Mouse (Mus musculus) kidney, embryonic 14.5 days (tissue): ENCODE measurements around the gene Fam208b. TPM values are rescaled to one million over a fixed set of nuclear protein-coding genes. Genes with fewer than 3 reads are reported as not detected.

Experiments used
- polyA plus RNA-seq: library from polyadenylated mRNA; unstranded; fragments of >200 nt; fragmentation: Nextera tagmentation; extraction: Ambion mirVana; gene quantifications from 2 replicates; pipeline ENCODE4 v1.2.1, GENCODE M21; 2014

Gene Fam208b
- polyA plus RNA-seq, 1 experiment from 2014 or later = 25.8 TPM

Other genes with a start within 250 kb of the Fam208b start
- gene Gdi2, start 73.0 kb downstream of the Fam208b start, polyA plus RNA-seq = 412 and 465 TPM in 2 replicates
- 10.5 and 15.7 TPM in 2 replicates for gene Asb13, start 22.9 kb upstream of the Fam208b start, polyA plus RNA-seq
- 0.84 and 1.3 TPM in 2 replicates for gene Calml3, start 193.2 kb upstream of the Fam208b start, polyA plus RNA-seq
- not detected in 2 replicates for gene Calm4, start 226.6 kb upstream of the Fam208b start, polyA plus RNA-seq
- not detected in 2 replicates for gene Calm5, start 243.1 kb upstream of the Fam208b start, polyA plus RNA-seq